Mouse (Mus musculus): ENCODE results near the gene Tpsg1. TPM values are rescaled to one million over a fixed set of nuclear protein-coding genes. Genes with fewer than 3 reads are reported as not detected.
A peak's percentile ranks its signal among the peaks of the same experiment; 100 is the strongest.

Tpsg1 gene
- under 1 TPM in 1 of 2 experiments, not detected in 1; 0.56 TPM for total RNA-seq (2021)
- long read RNA-seq, experiment 1: 0 reads
- long read RNA-seq, experiment 2: 0 reads

GRCm38 (mm10) chr17:25368973-25369372 is at the start of gene Tpsg1:
TSS of gene Tpsg1 (plus strand) at chr17:25369273.
- DNase-seq (ENCODE audit: low spot score in 2 of 2): no peak

- no peak for DNase-seq (ENCODE audit: low spot score in 2 of 2)
These were observed 48.3 kb upstream of the Tpsg1 start for GRCm38 (mm10) chr17:25320819-25321218.

- DNase-seq (ENCODE audit: low spot score in 2 of 2): no peak
These were observed 46.1 kb upstream of the Tpsg1 start for GRCm38 (mm10) chr17:25322930-25323329.

GRCm38 (mm10) chr17:25332321-25332720 is 36.8 kb upstream of the Tpsg1 start:
- DNase-seq (ENCODE audit: low spot score in 2 of 2): no peak

- DNase-seq (ENCODE audit: low spot score in 2 of 2): peak; percentile 42 to 45
These were observed 35.1 kb upstream of the Tpsg1 start for GRCm38 (mm10) chr17:25333943-25334342.

- no peak for DNase-seq (ENCODE audit: low spot score in 2 of 2)
These were observed 30.9 kb upstream of the Tpsg1 start for GRCm38 (mm10) chr17:25338218-25338617.

GRCm38 (mm10) chr17:25340003-25340402 is 29.1 kb upstream of the Tpsg1 start:
- no peak for DNase-seq (ENCODE audit: low spot score in 2 of 2)

- DNase-seq (ENCODE audit: low spot score in 2 of 2): no peak
These were observed 27.6 kb upstream of the Tpsg1 start for GRCm38 (mm10) chr17:25341490-25341889.

GRCm38 (mm10) chr17:25345462-25345861 is 23.6 kb upstream of the Tpsg1 start, which contains the start of gene Tpsab1:
TSS of gene Tpsab1 (minus strand) at chr17:25345562.
- DNase-seq (ENCODE audit: low spot score in 2 of 2): no peak

GRCm38 (mm10) chr17:25361291-25361690 is 7.8 kb upstream of the Tpsg1 start:
- DNase-seq (ENCODE audit: low spot score in 2 of 2): no peak

GRCm38 (mm10) chr17:25363726-25364125 is 5.3 kb upstream of the Tpsg1 start:
- no peak for DNase-seq (ENCODE audit: low spot score in 2 of 2)

GRCm38 (mm10) chr17:25366005-25366404 is 3.1 kb upstream of the Tpsg1 start, which contains the start of gene Tpsb2:
TSS of gene Tpsb2 (plus strand) at chr17:25366305.
- no peak for DNase-seq (ENCODE audit: low spot score in 2 of 2)

- DNase-seq (ENCODE audit: low spot score in 2 of 2): no peak
These were observed 3.4 kb downstream of the Tpsg1 start for GRCm38 (mm10) chr17:25372491-25372890.

GRCm38 (mm10) chr17:25374011-25374410 is 4.9 kb downstream of the Tpsg1 start:
- DNase-seq (ENCODE audit: low spot score in 2 of 2): peak in 1 of 2 experiments; percentile 32

- no peak for DNase-seq (ENCODE audit: low spot score in 2 of 2)
These were observed 25.5 kb downstream of the Tpsg1 start for GRCm38 (mm10) chr17:25394526-25394925.

GRCm38 (mm10) chr17:25397804-25398519 is 28.9 kb downstream of the Tpsg1 start:
- peak; percentile 68 to 70 for DNase-seq (ENCODE audit: low spot score in 2 of 2)

GRCm38 (mm10) chr17:25398520-25398838 is 29.4 kb downstream of the Tpsg1 start:
- no peak for DNase-seq (ENCODE audit: low spot score in 2 of 2)

GRCm38 (mm10) chr17:25400443-25400842 is 31.4 kb downstream of the Tpsg1 start:
- no peak for DNase-seq (ENCODE audit: low spot score in 2 of 2)

- DNase-seq (ENCODE audit: low spot score in 2 of 2): no peak
These were observed 32.4 kb downstream of the Tpsg1 start for GRCm38 (mm10) chr17:25401491-25401890.

- no peak for DNase-seq (ENCODE audit: low spot score in 2 of 2)
These were observed 33.2 kb downstream of the Tpsg1 start for GRCm38 (mm10) chr17:25402224-25402623.

- no peak for DNase-seq (ENCODE audit: low spot score in 2 of 2)
These were observed 35.1 kb downstream of the Tpsg1 start for GRCm38 (mm10) chr17:25404190-25404589.

GRCm38 (mm10) chr17:25405224-25405895 is 36.3 kb downstream of the Tpsg1 start:
- no peak for DNase-seq (ENCODE audit: low spot score in 2 of 2)

Data from adrenal gland, postnatal 4 days (tissue).